Comparison of ENCODE assay signal across 1 mouse cellular context in the genomic region with DNA sequence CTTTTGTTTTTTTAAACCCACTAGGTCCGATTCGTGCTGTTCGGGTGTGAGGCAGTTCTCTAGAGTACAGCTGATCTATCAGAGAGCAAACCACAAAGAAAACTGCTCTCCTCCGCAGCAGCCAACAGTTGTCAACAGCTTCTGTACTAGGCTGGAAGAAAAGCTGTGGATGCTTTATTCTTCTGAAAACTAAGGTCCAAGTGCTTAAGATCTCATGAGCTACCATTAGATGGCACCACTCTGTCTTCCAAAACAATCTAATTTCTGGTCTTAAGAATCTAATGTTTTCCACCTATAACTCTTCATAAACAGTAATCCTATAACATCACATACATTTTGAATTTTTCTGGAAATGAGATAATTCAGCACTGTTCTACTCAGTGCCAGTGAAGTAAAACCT.
A peak's percentile ranks its signal among the peaks of the same experiment; 100 is the strongest.
TF ChIP-seq lines count a peak whose summit lies in the region.

No protein-coding gene starts in this region.

TF ChIP-seq in CH12.LX, 34 proteins besides CTCF, POLR2A, EP300 and RAD21:
- TF ChIP-seq ZC3H11A (IDR thresholded peaks at IDR 0.05; ENCODE audit: low read depth, low read length) (no peak), SMC3 (IDR thresholded peaks at IDR 0.05; ENCODE audit: low read depth, low read length) (peak; percentile 21; the same call in 1 of the 2 replicates)
